Mouse (Mus musculus) ovary, postnatal 14 days (tissue): ENCODE results near the gene Zfp872.
"Not testable (repeated sequence)": the region's sequence is repeated elsewhere in the genome, so short reads cannot be mapped to it uniquely, and the experiment has no call there.

Experiments
- DNase-seq: peaks from one replicate; pipeline ENCODE4 v3.0.0; 2022; ENCODE audit warnings: low spot score

Zfp872 gene

GRCm38 (mm10) chr9:22169327-22169726 lies 18.6 kb upstream of the Zfp872 start:
- no peak for DNase-seq

GRCm38 (mm10) chr9:22172318-22172717 lies 15.6 kb upstream of the Zfp872 start:
- DNase-seq, result no peak

GRCm38 (mm10) chr9:22196412-22196811 lies 8.5 kb downstream of the Zfp872 start:
- DNase-seq, result no peak

- no peak for DNase-seq
Measured at GRCm38 (mm10) chr9:22213785-22214194, 25.9 kb downstream of the Zfp872 start.

- no peak for DNase-seq
Measured at GRCm38 (mm10) chr9:22214549-22214948, 26.7 kb downstream of the Zfp872 start.

- no peak for DNase-seq
Measured at GRCm38 (mm10) chr9:22216705-22217104, 28.8 kb downstream of the Zfp872 start.

GRCm38 (mm10) chr9:22217858-22218493 lies 30.1 kb downstream of the Zfp872 start:
- DNase-seq, result no peak

GRCm38 (mm10) chr9:22224066-22224465 lies 36.2 kb downstream of the Zfp872 start:
- DNase-seq, result no peak

GRCm38 (mm10) chr9:22224536-22225503 lies 36.9 kb downstream of the Zfp872 start:
- no peak for DNase-seq

- peak; percentile 100 for DNase-seq
Measured at GRCm38 (mm10) chr9:22225581-22226388, 37.9 kb downstream of the Zfp872 start, which contains the start of gene Zfp809. Gene Zfp809 (plus strand): TSS chr9:22225714.

GRCm38 (mm10) chr9:22226389-22226673 lies 38.4 kb downstream of the Zfp872 start:
- DNase-seq, result not testable (repeated sequence)

- no peak for DNase-seq
Measured at GRCm38 (mm10) chr9:22226846-22227245, 39.0 kb downstream of the Zfp872 start.

GRCm38 (mm10) chr9:22229386-22230026 lies 41.6 kb downstream of the Zfp872 start:
- DNase-seq, result no peak

- no peak for DNase-seq
Measured at GRCm38 (mm10) chr9:22230061-22230460, 42.2 kb downstream of the Zfp872 start.

- no peak for DNase-seq
Measured at GRCm38 (mm10) chr9:22230556-22230955, 42.7 kb downstream of the Zfp872 start.

GRCm38 (mm10) chr9:22240001-22240400 lies 52.1 kb downstream of the Zfp872 start:
- no peak for DNase-seq

- DNase-seq, result no peak
Measured at GRCm38 (mm10) chr9:22244242-22244641, 56.4 kb downstream of the Zfp872 start.
